Mouse (Mus musculus): ENCODE measurements around the gene Gzmk. TPM values are rescaled to one million over a fixed set of nuclear protein-coding genes. Genes with fewer than 3 reads are reported as not detected.

The Gzmk gene
- total and polyA plus RNA-seq, 3 experiments = not detected

GRCm38 (mm10) chr13:113183310-113183709 lies 42.4 kb downstream of the Gzmk start:
- Histone ChIP-seq H3K4me1 (ENCODE audit: control insufficient read depth in 1 of 2, insufficient read depth in 2 of 2) (peaks cover 3 to 13% of the 10 kb centered on the region in 2 experiments; a peak in 3 of 4 replicates), H3K27me3 (replicated peaks) (no peaks in the 10 kb centered on the region), H3K4me3 (replicated peaks in 1 of 3; ENCODE audit: low read depth in 2 of 3, low read length in 2 of 3, poor library complexity in 1 of 3) (no peak overlapping the region), H3K36me3 (replicated peaks in 1 of 2; ENCODE audit: control insufficient read depth in 1 of 2, insufficient read depth in 1 of 2, low read length in 1 of 2) (no peaks in the 10 kb centered on the region), H3K79me2 (replicated peaks; ENCODE audit: control insufficient read depth, extremely low read depth, insufficient read depth, poor library complexity, severe bottlenecking) (no peaks in the 10 kb centered on the region), H3K27ac (ENCODE audit: insufficient read depth, low read depth) (peak overlapping the region; percentile 89), H3K4me2 (ENCODE audit: insufficient read depth, low read depth, poor library complexity, severe bottlenecking) (peak overlapping the region; percentile 85), H3K9ac (ENCODE audit: insufficient read depth, low read depth) (peak overlapping the region; percentile 3; the same call in 1 of the 2 replicates), H3K9me3 (replicated peaks; ENCODE audit: low read length) (peaks cover 3% of the 10 kb centered on the region)
- in situ Hi-C loops (cut with MboI; ENCODE audit: low pct_ligation_motif_present, low pct_unique_long_range_greater_than_20kb, low sequenced_read_pairs) = no loop called here
- dilution Hi-C loops (cut with MboI; ENCODE audit: extremely low pct_ligation_motif_present, extremely low pct_unique_long_range_greater_than_20kb, low sequenced_read_pairs) = no loop called here
- TF ChIP-seq BHLHE40 (IDR thresholded peaks at IDR 0.05; ENCODE audit: low read depth, low read length) (peak; percentile 74), EP300 (IDR thresholded peaks at IDR 0.05; ENCODE audit: low read length) (peak; percentile 88), NELFE (IDR thresholded peaks at IDR 0.05; ENCODE audit: low read depth, low read length) (peak; percentile 46; the same call in 1 of the 2 replicates), MXI1 (IDR thresholded peaks at IDR 0.05; ENCODE audit: low read depth, low read length) (peak; percentile 75; the same call in 1 of the 2 replicates), JUND (conservative IDR thresholded peaks at IDR 0.05; ENCODE audit: low read depth, low read length) (peak; percentile 70; the same call in 1 of the 2 replicates), POLR2A (IDR thresholded peaks at IDR 0.05; ENCODE audit: low read depth, low read length) (peak; percentile 41), MEF2A (IDR thresholded peaks at IDR 0.05; ENCODE audit: borderline replicate concordance, low read depth, low read length) (peak; percentile 21; the same call in 1 of the 2 replicates), UBTF (IDR thresholded peaks at IDR 0.05; ENCODE audit: low read depth, low read length) (no peak), MAZ (IDR thresholded peaks at IDR 0.05; ENCODE audit: low read depth, low read length) (no peak), GABPA (IDR thresholded peaks at IDR 0.05; ENCODE audit: insufficient replicate concordance, low read depth, low read length) (no peak), KAT2A (IDR thresholded peaks at IDR 0.05; ENCODE audit: insufficient replicate concordance, low read length) (no peak), SIN3A (IDR thresholded peaks at IDR 0.05; ENCODE audit: low read length) (peak; percentile 82), MYC (IDR thresholded peaks at IDR 0.05; ENCODE audit: low read depth, low read length) (peak; percentile 79), PAX5 (IDR thresholded peaks at IDR 0.05; ENCODE audit: low read length) (no peak), HCFC1 (IDR thresholded peaks at IDR 0.05; ENCODE audit: low read depth, low read length) (no peak), IRF4 (IDR thresholded peaks at IDR 0.05; ENCODE audit: low read depth, low read length) (peak; percentile 93), E2F4 (IDR thresholded peaks at IDR 0.05; ENCODE audit: insufficient replicate concordance, low read depth, low read length) (no peak), POLR2AphosphoS2 (IDR thresholded peaks at IDR 0.05; ENCODE audit: low read depth, low read length) (no peak; the same call in 1 of the 2 replicates), TCF12 (IDR thresholded peaks at IDR 0.05; ENCODE audit: low read depth, low read length) (peak; percentile 61; the same call in 1 of the 2 replicates), CHD1 (IDR thresholded peaks at IDR 0.05; ENCODE audit: low read depth, low read length) (no peak), USF2 (conservative IDR thresholded peaks at IDR 0.05; ENCODE audit: low read depth, low read length) (no peak), ELF1 (IDR thresholded peaks at IDR 0.05; ENCODE audit: low read depth, low read length) (peak; percentile 53; the same call in 1 of the 2 replicates), NRF1 (IDR thresholded peaks at IDR 0.05; ENCODE audit: low read depth, low read length) (no peak), SMC3 (IDR thresholded peaks at IDR 0.05; ENCODE audit: low read depth, low read length) (no peak; the same call in 1 of the 2 replicates), MAFK (IDR thresholded peaks at IDR 0.05; ENCODE audit: insufficient replicate concordance, low read length) (peak; percentile 74; the same call in 1 of the 2 replicates), JUN (IDR thresholded peaks at IDR 0.05; ENCODE audit: insufficient read depth, low read depth, low read length) (peak; percentile 51; the same call in 1 of the 2 replicates), TBP (conservative IDR thresholded peaks at IDR 0.05; ENCODE audit: low read depth, low read length) (peak; percentile 51; the same call in 1 of the 2 replicates), ETS1 (conservative IDR thresholded peaks at IDR 0.05; ENCODE audit: low read depth, low read length) (peak; percentile 84), MAX (IDR thresholded peaks at IDR 0.05; ENCODE audit: low read length) (peak; percentile 62), USF1 (IDR thresholded peaks at IDR 0.05; ENCODE audit: low read depth, low read length) (no peak)
- DNase-seq (ENCODE audit: extremely low read depth) = peak; percentile 71

Data from CH12.LX (cell line).